Mouse (Mus musculus) heart, postnatal 0 days (tissue): ENCODE data around the gene Fcrl5. TPM values are rescaled to one million over a fixed set of nuclear protein-coding genes. Genes with fewer than 3 reads are reported as not detected.

Experiments
- ATAC-seq: fragments of 200-750 bp; cut with Nextera tagmentation; 2 replicates; pipeline ENCODE4 v1.8.0; 2017; ENCODE audit warnings: low read depth, moderate number of reproducible peaks, moderate library complexity; ENCODE audit not compliant: insufficient read depth
- DNase-seq: peaks from one replicate; pipeline ENCODE4 v3.0.0-alpha.2; 2016; ENCODE audit warnings: low spot score
- H3K27ac ChIP-seq: fragments of 300-500 bp; sonication (generic); 2 replicates; pipeline ENCODE4 v1.5.1; 2014; ENCODE audit warnings: low read depth, mild to moderate bottlenecking
- H3K27me3 ChIP-seq: fragments of 300-500 bp; sonication (generic); 2 replicates; pipeline ENCODE4 v1.6.1; 2014; ENCODE audit warnings: low read length, mixed read lengths; ENCODE audit not compliant: control insufficient read depth, insufficient read depth
- H3K36me3 ChIP-seq: fragments of 300-500 bp; sonication (generic); replicated peaks from 2 replicates; pipeline ENCODE4 v1.6.1; 2014; ENCODE audit warnings: low read length, mixed read lengths; ENCODE audit not compliant: control insufficient read depth, insufficient read depth
- H3K4me1 ChIP-seq: fragments of 300-500 bp; sonication (generic); 2 replicates; pipeline ENCODE4 v1.6.1; 2014; ENCODE audit warnings: antibody characterized with exemption; ENCODE audit not compliant: control insufficient read depth, insufficient read depth
- H3K4me2 ChIP-seq: fragments of 300-500 bp; sonication (generic); 2 replicates; pipeline ENCODE4 v1.6.1; 2014; ENCODE audit warnings: low read depth, mild to moderate bottlenecking, low read length, moderate library complexity
- H3K4me3 ChIP-seq: fragments of 300-500 bp; sonication (generic); 2 replicates; pipeline ENCODE4 v1.5.1; 2014; ENCODE audit warnings: low read depth, low read length
- H3K9ac ChIP-seq: fragments of 300-500 bp; sonication (generic); replicated peaks from 2 replicates; pipeline ENCODE4 v1.6.1; 2014; ENCODE audit warnings: low read depth, low read length, mixed read lengths
- H3K9me3 ChIP-seq: fragments of 300-500 bp; sonication (generic); replicated peaks from 2 replicates; pipeline ENCODE4 v1.6.1; 2016; ENCODE audit warnings: low read length; ENCODE audit not compliant: control insufficient read depth
- CTCF ChIP-seq: IDR thresholded peaks from 2 replicates; pipeline ENCODE4 v1.5.1; 2016; ENCODE audit warnings: antibody characterized with exemption, control low read depth, low read depth
- EP300 ChIP-seq: IDR thresholded peaks from 2 replicates; pipeline ENCODE4 v1.6.1; 2016; ENCODE audit warnings: antibody characterized with exemption, low read depth
- WGBS: fragments of 180-500 bp; shearing (Covaris S2); extraction: QIAGEN DNeasy Blood & Tissue Kit; methylation state at CpG from one replicate; pipeline ENCODE4 v1.1.7; 2014; 5-methylcytosine and 5-hydroxymethylcytosine counted together
- polyA plus RNA-seq: library from polyadenylated mRNA; unstranded; fragments of >200 nt; fragmentation: Nextera tagmentation; extraction: Ambion mirVana; gene quantifications from 2 replicates; pipeline ENCODE4 v1.2.1, GENCODE M21; 2015
- total RNA-seq: library from RNA; depleted of rRNA; stranded (reverse); fragments of >200 nt; gene quantifications from 2 replicates; pipeline ENCODE4 v1.2.3, GENCODE M21; 2014; ENCODE audit warnings: low replicate concordance

Gene Fcrl5
- total and polyA plus RNA-seq, 2 experiments from 2014 or later: not detected

- H3K27ac ChIP-seq: no peak overlapping the region
- DNase-seq (no peak), ATAC-seq (no peak)
- no peak for TF ChIP-seq CTCF
- no peak for TF ChIP-seq EP300
- no peaks in the 10 kb centered on the region for H3K9me3 ChIP-seq
- no peak overlapping the region for H3K4me2 ChIP-seq
- no peak overlapping the region for H3K4me3 ChIP-seq
- peaks cover 83% of the 10 kb centered on the region for H3K36me3 ChIP-seq
- H3K4me1 ChIP-seq: peaks cover 8% of the 10 kb centered on the region; the same call in 1 of the 2 replicates
- 78% methylated on average over 7 of the region's 7 CpGs for WGBS
- no peaks in the 10 kb centered on the region for H3K27me3 ChIP-seq
- no peak overlapping the region for H3K9ac ChIP-seq
Observed at GRCm38 (mm10) chr3:87533667-87534378, 98.2 kb downstream of the Fcrl5 start.

DNA sequence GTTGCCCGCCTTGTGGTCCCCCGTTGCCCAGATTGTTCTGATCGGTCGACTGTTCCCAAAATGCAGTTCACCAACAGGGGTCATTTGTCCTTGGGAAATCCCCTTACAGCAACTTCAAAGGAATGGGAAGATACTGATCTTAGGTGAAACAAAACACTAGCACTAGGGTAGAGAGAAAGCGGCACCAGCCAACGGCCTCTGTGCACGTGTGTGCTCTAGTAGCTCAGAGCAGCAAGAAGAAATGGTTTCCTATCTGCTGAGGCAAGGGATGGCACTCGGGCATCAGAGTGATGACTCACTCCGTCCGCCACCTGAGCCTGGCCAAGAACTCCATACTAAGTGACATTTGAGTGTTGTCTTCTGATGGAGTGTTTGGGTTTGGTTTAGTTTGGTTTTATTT is 102.5 kb downstream of the Fcrl5 start:
- Histone ChIP-seq H3K9me3 (no peaks in the 10 kb centered on the region), H3K4me3 (no peak overlapping the region), H3K9ac (no peak overlapping the region), H3K4me2 (no peak overlapping the region), H3K27ac (no peak overlapping the region), H3K27me3 (no peaks in the 10 kb centered on the region), H3K36me3 (peaks cover 45% of the 10 kb centered on the region), H3K4me1 (peaks cover 34% of the 10 kb centered on the region)
- TF ChIP-seq CTCF: no peak
- no peak for DNase-seq
- no peak for ATAC-seq
- 52% methylated on average over 10 of the region's 10 CpGs for WGBS

DNA sequence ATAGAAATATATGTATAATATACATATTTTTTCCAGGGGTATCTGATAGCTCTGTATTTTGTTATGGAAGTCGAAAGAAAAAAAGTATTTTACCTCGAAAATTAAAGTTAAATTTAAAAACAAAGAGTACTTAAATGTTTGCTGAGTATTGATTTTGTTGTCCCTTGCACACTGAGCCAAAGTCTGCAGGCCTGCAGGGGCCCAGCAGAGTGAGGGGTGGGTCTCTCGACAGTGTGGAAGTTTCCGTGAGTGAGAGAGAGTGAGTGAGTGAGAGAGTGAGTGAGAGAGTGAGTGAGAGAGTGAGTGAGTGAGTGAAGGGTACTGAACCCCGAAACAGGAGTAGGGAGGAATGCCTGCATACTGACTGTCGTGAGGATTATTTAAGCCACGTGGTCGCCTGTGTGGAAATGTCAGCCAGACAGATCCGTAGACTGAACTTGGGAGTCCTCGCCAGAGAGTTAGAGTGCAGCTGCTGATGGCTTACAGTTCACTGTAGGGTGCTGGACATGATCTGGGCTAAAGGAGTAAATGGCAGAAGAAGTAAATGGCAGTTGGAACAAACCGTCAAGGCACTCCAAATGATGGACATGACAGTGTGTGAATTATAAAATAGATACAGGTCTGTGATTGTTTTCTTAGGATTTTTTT is 104.6 kb downstream of the Fcrl5 start:
- no peak overlapping the region for H3K4me2 ChIP-seq
- H3K9ac ChIP-seq: no peak overlapping the region
- H3K4me3 ChIP-seq: no peak overlapping the region
- no peak for TF ChIP-seq CTCF
- TF ChIP-seq EP300: no peak
- H3K4me1 ChIP-seq: peaks cover 37% of the 10 kb centered on the region
- ATAC-seq: no peak
- H3K36me3 ChIP-seq: peaks cover 28% of the 10 kb centered on the region
- 46% methylated on average over 11 of the region's 11 CpGs for WGBS
- peak overlapping the region; percentile 76 for H3K27ac ChIP-seq
- no peaks in the 10 kb centered on the region for H3K9me3 ChIP-seq
- no peak for DNase-seq
- H3K27me3 ChIP-seq: no peaks in the 10 kb centered on the region

DNA sequence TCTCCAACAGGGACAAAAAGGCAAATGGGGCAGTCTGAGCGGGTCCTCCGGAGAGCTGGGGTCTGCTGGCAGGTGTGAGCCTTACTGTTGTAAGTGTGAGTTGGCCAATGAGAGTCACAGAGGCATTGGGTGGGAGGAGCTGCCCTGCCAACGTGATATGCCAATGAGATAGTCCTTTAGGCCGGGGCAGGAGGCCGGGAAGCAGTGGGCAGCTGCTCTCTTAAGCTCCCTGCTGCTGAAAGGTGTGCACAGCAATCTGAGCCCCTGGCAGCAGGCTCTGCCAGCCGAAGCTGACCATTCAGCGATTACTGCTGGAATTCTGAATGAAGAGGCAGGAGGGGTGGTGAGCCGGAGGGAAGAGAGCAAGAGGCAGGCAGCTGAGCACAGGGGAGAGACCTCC is 105.1 kb downstream of the Fcrl5 start:
- 21% methylated on average over 8 of the region's 8 CpGs for WGBS
- ATAC-seq: peak; percentile 59
- Histone ChIP-seq H3K9me3 (no peaks in the 10 kb centered on the region), H3K4me1 (peaks cover 37% of the 10 kb centered on the region), H3K27me3 (no peaks in the 10 kb centered on the region), H3K4me2 (no peak overlapping the region), H3K27ac (peak overlapping the region; percentile 76), H3K4me3 (no peak overlapping the region), H3K9ac (no peak overlapping the region), H3K36me3 (peaks cover 23% of the 10 kb centered on the region)
- TF ChIP-seq EP300 (no peak), CTCF (no peak)
- peak; percentile 55 for DNase-seq

- peaks cover 37% of the 10 kb centered on the region for H3K4me1 ChIP-seq
- ATAC-seq (peak; percentile 66), DNase-seq (peak; percentile 75)
- peaks cover 6% of the 10 kb centered on the region; the same call in 1 of the 2 replicates for H3K36me3 ChIP-seq
- H3K27ac ChIP-seq: peak overlapping the region; percentile 68
- no peak overlapping the region for H3K4me3 ChIP-seq
- 39% methylated on average over 7 of the region's 7 CpGs for WGBS
- no peak; the same call in 1 of the 2 replicates for TF ChIP-seq EP300
- no peak for TF ChIP-seq CTCF
- no peak overlapping the region for H3K9ac ChIP-seq
- H3K27me3 ChIP-seq: no peaks in the 10 kb centered on the region
- no peak overlapping the region for H3K4me2 ChIP-seq
- H3K9me3 ChIP-seq: no peaks in the 10 kb centered on the region
Observed at GRCm38 (mm10) chr3:87542481-87543215, 107.1 kb downstream of the Fcrl5 start.
